Mouse (Mus musculus): ENCODE results near the gene Ppp1r2.
A peak's percentile ranks its signal among the peaks of the same experiment; 100 is the strongest.

Gene Ppp1r2

DNA sequence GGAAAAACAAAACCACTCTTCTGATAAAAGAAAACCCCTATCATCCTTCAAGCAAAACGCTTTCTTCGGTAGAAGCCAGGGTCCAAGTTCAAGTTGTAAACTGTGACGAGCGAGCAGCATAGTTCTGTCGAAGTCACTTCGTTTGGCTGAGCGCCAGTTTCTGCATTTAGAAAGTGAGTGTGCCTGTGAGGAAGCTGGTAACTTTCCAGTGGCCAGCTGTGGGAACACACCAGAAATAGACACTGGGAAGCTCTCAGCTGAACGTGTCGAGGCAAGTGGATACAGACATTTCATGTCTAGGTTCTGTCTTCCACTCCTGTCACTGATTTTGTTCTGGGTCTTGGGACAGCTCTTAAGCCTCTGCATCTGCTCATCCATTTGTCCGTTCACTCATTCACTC is 15.2 kb upstream of the Ppp1r2 start:
- DNase-seq (ENCODE audit: low spot score in 2 of 2) = peak; percentile 91 to 96

GRCm38 (mm10) chr16:31287712-31288111 is 12.6 kb upstream of the Ppp1r2 start:
- DNase-seq (ENCODE audit: low spot score in 2 of 2) = no peak

GRCm38 (mm10) chr16:31286801-31287488 is 11.9 kb upstream of the Ppp1r2 start:
- DNase-seq (ENCODE audit: low spot score in 2 of 2) = no peak

DNA sequence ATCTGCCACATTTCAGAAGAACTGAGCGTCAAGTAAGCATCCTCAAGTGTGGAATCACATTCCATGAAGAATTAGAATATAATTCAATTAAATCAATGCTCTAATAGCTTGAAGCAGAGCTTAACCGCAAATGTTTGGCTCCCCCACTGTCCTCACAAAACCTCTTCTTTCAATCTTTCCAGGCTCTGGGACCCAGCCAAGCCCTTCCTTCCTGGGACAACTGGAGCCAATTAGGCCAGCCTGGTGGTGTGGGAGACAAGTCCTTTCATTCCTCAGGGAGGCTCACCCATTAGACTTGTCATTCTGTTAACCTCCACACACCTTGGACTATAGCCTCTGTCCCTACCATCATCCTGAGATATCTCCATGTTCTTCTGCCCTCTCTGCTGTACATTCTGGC is 6.9 kb upstream of the Ppp1r2 start:
- DNase-seq (ENCODE audit: low spot score in 2 of 2) = peak; percentile 52 to 67

- DNase-seq (ENCODE audit: low spot score in 2 of 2) = no peak
Observed at GRCm38 (mm10) chr16:31280176-31280575, 5.1 kb upstream of the Ppp1r2 start.

GRCm38 (mm10) chr16:31278581-31278980 is 3.5 kb upstream of the Ppp1r2 start:
- DNase-seq (ENCODE audit: low spot score in 2 of 2) = no peak

DNA sequence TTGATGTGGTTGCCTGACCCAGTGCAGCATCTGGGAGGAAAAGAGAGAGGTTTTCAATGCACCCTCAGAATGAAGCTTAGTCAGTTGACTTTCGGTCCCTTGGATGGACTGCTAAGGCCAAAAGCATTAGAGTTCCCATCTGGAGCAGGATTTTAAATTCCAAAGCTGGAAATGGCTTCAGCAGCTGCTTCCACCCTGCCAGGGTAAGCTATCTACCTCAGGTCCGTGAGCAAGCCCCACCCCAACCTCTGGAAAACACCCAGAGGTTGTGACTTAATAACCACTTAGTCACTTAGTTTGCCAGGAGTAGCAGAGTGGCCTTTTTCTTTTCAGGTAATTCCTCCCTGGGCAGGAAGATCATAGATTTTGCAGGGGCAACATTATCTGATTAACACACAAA is 3.0 kb upstream of the Ppp1r2 start:
- peak; percentile 72 to 86 for DNase-seq (ENCODE audit: low spot score in 2 of 2)

- peak in 1 of 2 experiments; percentile 71 for DNase-seq (ENCODE audit: low spot score in 2 of 2)
Observed at GRCm38 (mm10) chr16:31276962-31277361, 1.9 kb upstream of the Ppp1r2 start.

DNA sequence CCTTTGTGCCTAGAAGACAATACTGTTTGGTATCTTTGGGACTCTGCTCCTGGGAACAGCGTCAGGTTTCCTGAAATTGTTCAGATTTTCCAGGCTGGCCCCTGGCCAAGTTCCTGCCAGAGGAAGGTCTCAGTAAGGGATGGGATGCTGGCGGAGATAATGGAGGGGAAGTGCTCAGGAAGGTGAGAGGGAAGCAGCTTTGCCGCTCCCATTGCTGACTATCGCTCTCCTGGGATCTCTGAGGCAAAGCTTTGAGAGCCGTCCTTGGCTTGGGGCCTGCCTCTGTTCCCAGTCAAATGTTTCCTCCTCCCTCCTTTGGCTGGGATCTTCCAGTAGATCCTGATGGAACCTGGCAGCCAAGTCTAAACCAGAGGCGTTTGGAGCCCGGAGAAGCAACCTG is 1.5 kb upstream of the Ppp1r2 start:
- DNase-seq (ENCODE audit: low spot score in 2 of 2) = peak; percentile 89 to 94

DNA sequence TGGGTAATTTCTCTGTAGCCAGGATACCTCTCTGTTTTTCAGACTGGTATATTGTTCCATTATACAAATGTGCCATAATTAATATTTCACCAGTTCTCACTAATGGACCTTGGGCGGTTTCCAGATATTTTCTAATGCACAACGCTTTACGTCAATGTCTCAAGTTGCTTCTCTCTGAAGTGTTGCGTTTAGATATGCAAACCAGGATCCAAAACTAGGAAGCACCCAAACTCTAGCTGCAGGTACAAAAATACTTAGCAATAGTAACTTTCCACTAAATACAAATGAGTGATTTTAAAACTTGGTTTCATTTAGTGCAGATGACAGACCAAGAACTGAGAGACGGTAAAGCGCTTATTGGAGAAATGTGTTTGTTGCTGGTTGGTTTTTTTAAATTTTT is 993 bp downstream of the Ppp1r2 start:
- DNase-seq (ENCODE audit: low spot score in 2 of 2) = no peak

GRCm38 (mm10) chr16:31266692-31267091 is 8.4 kb downstream of the Ppp1r2 start:
- DNase-seq (ENCODE audit: low spot score in 2 of 2) = no peak

GRCm38 (mm10) chr16:31256151-31256550 is 18.9 kb downstream of the Ppp1r2 start:
- no peak for DNase-seq (ENCODE audit: low spot score in 2 of 2)

DNA sequence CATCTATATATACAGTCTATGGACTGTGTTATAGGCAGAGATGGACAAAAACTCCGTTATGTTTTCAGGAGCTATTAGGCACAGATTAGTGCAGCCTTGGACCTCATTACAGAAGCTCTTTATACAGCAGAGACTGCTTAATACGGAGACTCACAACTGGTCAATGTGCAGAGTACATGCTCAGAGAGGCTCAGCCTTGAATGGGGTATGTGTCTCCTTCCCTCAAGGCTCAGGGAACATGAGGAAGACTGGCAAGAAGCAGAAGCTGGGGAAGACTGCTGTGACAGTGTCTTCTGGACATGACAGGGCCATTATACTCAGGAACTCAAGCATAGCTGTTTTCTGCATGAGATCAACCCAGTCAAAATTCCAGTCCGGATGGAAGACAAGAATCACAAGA is 19.4 kb downstream of the Ppp1r2 start:
- DNase-seq (ENCODE audit: low spot score in 2 of 2) = no peak

GRCm38 (mm10) chr16:31249401-31249800 is 25.7 kb downstream of the Ppp1r2 start:
- no peak for DNase-seq (ENCODE audit: low spot score in 2 of 2)

DNA sequence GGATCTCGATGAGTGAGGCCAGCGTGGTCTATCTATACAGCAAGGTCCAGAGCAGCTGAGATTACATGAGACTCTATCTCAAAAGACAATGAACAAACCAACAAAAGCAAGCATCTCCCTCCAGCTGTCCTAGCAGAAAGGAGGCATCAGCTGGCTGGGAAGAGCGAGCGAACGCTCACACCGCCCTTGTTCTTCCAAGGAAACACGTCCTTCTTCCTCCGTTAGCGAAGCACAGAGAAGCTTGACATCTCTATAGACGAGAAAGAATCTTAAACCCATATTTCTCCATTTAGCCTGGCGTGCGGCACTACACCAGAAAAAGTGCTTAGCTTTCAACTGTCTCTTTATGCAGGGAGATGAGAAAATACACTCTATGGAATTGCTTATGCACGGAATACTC is 26.4 kb downstream of the Ppp1r2 start:
- DNase-seq (ENCODE audit: low spot score in 2 of 2) = no peak

DNA sequence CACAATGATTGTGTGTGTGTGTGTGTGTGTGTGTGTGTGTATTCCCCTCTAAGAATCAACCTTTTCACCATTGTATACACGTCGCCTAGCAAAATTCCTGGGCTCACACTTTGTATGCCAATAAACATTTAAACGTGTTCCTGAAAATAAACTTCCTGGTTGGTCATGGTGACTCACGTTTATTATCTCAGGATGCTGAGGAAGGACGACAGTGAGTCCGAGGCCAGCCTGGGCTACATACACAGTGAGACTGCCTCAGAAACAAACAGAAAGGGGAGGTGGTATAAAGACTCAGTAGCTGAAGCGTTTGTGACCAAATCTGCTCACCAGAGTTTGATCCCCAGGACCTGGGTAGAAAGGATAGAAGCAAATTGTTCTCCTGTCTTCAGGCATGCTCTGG is 27.6 kb downstream of the Ppp1r2 start:
- no peak for DNase-seq (ENCODE audit: low spot score in 2 of 2)

- DNase-seq (ENCODE audit: low spot score in 2 of 2) = no peak
Observed at GRCm38 (mm10) chr16:31244053-31244452, 31.0 kb downstream of the Ppp1r2 start.

- DNase-seq (ENCODE audit: low spot score in 2 of 2) = no peak
Observed at GRCm38 (mm10) chr16:31241433-31241832, 33.6 kb downstream of the Ppp1r2 start.

- no peak for DNase-seq (ENCODE audit: low spot score in 2 of 2)
Observed at GRCm38 (mm10) chr16:31240569-31240968, 34.5 kb downstream of the Ppp1r2 start.

DNA sequence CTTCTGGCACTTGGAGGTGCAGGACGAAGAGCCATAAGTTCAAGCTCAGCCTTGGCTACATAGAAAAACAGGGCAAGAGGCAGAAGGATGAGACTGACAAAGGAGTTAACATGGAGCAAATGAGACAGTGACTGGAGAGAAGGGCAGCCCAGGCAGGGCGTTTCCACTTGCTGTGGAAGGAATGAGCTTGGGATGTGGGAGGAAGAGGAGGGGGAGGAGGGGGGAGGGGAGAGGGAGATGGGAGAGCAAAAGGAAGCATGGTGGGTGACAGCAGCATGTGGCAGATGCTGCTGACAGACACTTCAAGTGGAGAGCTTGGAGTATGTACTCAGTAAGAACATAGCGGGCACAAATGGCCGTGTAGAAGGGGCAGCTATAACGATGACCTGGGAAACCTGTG is 36.8 kb downstream of the Ppp1r2 start:
- DNase-seq (ENCODE audit: low spot score in 2 of 2) = no peak

DNA sequence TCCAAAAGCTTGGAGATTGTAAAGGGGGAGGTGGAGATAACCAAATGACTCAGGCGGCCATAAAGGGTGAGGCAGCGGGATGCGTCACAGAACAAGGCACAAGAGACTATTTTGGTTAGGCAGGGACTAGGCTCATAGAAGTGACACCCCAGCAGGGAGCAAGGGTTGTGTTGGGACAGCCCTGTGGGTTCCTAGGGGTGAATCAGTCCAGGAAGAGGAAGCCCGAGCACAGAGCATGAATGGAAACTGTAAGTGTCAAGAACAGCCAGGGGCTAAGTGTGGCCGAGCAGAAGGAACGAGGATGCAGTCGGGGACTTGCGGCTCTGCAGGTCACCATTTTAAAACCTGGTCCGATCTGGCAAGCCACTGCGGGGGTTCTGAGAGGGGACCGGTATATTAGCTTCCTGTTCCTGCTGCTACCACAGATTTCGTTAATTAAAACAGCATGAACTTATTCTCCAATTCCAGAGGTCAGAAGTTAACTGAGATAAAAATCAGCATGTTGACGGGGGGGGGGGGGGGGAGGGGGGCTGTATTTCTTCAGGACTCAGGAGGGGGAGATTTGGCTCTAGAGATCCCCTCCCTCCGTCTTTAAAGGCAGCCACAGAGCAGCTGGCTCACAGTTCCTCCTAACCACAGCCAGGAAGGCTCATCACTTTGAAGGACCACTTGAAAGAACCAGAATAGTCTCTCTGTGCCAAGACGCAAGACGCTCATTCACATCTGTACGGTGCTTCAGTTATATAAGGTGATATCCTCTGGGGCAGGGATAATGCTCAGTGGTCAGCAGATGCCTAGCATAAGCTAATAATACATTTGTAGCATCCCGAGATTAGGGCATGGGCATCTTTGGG is 39.4 kb downstream of the Ppp1r2 start:
- peak; percentile 29 to 33 for DNase-seq (ENCODE audit: low spot score in 2 of 2)

DNA sequence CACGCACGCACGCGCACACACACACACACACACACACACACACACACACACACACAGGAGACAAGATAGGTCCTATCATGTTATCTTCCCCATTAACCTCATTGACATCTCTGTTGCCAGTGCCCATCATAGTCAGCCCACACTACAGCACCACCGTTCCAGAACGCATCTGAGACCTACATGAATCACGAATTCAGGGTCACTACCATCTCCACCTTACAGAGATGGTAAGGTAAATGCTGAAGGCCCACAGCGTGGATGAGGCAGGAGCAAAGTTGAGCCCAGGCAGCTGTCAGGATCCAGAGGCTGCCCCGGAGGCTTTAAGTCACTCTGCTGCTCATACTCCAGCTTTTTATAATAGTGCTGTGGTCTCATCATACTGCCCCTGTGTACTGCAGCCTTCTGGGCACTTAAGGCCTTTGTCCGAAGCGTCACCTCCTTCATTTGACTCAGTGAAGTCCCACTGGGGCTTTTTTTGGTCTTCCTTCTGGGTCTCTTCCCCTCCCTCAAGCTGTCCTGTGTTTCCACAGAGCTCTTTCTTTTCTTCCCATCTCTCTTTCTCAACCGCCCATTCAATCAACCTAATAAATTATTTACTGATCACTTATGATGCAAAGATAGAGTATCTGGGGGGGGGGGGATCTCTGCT is 40.1 kb downstream of the Ppp1r2 start:
- DNase-seq (ENCODE audit: low spot score in 2 of 2) = no peak

DNA sequence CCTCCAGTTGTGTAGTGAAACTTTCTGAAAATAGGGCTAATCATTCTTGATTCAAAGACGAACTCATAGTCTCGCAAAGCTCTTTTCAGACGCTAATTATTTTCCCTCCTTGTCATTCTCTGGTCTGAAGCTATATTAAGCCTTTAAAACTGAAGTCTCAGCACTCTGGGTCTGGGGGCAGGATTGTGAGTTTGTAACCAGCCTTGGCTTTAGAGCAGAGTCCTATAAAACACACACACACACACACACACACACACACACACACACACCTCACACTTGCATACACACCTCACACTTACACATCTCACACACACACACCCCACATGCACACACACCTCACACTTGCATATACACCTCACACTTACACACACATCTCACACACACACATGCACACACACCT is 40.7 kb downstream of the Ppp1r2 start:
- DNase-seq (ENCODE audit: low spot score in 2 of 2) = no peak

All from heart, adult 9 months (tissue).